Mouse (Mus musculus) T-cell, adult 2 months (primary cell): ENCODE measurements around the gene Mapk13.
A peak's percentile ranks its signal among the peaks of the same experiment; 100 is the strongest.

Experiments
- DNase-seq: peaks from one replicate; pipeline ENCODE4 v3.0.0; 2022; ENCODE audit warnings: low spot score

Gene Mapk13

GRCm38 (mm10) chr17:28775161-28775560, 6.1 kb downstream of the Mapk13 start:
- DNase-seq = no peak

DNA sequence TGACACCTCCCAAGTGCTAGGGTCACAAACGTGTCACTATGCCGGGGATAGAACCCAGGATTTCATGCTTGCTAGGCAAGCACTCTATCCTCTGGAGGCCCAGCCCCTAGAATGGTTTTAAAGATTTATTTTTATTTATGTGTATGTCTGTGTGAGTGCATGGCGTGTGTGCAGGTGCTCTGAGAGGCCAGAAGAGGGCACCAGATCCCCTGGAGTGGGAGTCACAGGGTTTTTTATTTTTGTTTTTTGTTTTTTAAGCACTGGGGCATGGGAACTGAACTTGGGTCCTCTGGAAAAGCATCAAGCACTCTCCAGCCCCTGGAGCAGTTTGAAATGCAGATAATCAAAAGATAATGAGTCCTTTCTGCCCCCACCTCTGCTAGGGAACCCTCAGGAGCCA, 7.7 kb downstream of the Mapk13 start:
- DNase-seq = no peak

GRCm38 (mm10) chr17:28777231-28778005, 8.3 kb downstream of the Mapk13 start:
- no peak for DNase-seq

DNA sequence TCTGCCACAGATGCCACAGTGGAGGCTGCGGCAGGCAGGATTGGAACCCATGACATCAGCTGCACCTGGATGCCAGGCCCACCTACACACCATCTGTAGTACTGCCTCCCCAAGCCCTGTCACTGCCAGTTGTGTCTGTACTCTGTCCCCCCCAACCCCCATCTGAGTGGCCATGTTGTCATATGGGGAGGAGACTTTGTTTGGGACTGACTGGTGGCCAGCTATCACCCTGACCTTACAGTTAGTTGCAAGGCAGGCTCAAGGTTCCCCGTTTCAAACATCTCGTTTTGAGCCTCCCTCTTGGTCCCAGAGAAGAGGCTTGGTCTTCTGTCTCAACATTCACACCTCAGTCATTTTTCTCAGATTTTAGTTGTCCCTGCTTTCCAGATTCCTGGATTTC, 10.6 kb downstream of the Mapk13 start:
- DNase-seq = no peak

DNA sequence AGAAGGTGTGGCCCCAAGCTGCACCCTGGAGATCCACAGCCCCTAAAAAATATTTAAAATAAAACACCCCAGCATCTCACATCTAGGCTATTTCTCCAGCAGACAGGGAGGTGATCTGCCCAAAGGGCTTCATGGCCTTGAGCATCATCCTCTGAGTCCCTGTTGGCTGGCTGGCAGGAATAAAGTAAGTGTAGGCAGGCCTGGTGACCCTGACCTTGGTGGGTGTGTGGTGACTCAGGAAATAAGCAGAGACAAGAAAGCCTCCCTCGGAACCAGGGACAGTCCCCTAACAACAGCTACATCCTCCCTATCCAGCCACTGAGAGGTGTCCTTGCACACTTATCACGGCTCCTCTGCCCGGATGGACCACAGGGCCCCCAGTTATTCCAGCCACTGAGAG, 11.7 kb downstream of the Mapk13 start:
- no peak for DNase-seq

- DNase-seq = no peak
These were observed 12.4 kb downstream of the Mapk13 start for GRCm38 (mm10) chr17:28781290-28782045.

DNA sequence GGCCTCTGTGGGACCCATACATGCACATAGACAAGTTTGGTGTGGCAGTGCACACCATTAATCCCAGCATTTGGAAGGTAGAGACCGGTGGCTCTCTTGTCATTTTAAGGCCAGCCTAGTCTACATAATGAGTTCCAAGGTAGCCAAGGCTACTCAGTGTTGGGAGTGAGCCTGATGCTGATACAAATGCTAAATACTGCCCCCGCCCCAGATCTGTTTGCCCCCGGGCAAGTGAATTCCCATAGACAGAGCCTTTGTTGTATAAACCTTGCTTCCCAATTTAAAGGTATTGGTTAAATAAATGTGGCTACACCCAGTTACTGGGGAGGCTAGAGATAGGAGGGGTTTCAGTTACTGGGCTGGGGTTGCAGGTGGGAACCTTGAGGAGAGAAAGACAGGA, 15.9 kb downstream of the Mapk13 start:
- no peak for DNase-seq

DNA sequence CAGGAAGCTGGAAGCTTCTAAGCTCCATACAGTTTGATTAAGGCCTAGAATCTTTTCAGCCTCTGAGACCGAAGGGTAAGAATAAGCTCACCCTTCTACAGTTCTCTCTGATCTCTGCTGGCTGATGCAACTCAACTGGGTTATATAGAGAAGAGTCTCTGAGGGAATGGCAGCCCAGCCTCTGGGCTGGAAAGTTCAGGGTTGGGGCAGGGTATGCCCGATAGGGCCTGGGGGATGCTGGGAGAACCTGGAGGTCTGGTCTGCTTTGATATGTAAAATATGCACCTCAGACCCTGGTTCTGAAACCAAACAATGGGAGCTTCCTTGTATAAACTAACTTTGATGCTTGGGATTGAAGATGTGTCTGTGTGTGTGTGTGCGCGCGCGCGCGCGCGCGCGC, 18.4 kb downstream of the Mapk13 start:
- DNase-seq = no peak

- DNase-seq = no peak
These were observed 27.9 kb downstream of the Mapk13 start for GRCm38 (mm10) chr17:28797031-28797430.

DNA sequence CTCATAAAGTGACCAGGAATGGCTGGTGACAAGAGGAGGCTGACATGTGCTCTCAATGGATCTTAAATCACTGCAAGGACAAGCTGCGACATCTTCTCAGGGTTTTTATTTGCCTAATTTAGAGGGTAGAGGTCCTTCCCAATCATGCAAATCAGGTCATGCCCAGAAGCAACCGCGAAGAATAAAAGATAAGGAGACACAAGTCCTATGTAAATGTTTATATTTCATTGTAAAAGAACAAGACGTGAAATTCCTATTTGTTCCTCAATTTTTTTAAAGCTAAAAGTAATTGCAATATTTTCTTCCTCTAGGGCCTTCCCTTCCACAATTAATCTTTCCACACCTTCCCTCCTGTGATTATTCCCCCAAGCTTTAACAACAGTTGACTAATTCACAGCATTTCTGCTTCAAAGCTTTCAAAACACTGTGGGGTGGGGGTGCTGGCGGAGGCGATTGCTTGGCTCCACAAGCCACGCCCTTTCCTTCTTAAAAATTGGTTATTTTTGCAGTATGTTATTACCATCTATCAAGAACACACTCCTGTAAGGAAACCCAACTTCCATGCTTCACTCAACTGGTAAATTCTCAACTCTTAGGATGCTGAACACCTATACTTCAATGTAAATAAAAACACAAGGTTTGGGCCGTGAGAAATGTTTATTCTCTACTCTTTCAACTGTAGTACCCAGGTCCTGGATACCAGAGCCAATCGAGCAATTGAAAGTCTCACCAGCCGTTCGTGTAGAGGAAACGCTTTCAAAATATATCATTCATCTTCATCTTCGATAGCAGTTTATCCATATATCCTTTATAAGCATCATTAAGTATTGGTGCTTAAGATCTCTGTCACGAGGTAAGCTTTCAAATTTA, 30.4 kb downstream of the Mapk13 start:
- peak; percentile 51 for DNase-seq

DNA sequence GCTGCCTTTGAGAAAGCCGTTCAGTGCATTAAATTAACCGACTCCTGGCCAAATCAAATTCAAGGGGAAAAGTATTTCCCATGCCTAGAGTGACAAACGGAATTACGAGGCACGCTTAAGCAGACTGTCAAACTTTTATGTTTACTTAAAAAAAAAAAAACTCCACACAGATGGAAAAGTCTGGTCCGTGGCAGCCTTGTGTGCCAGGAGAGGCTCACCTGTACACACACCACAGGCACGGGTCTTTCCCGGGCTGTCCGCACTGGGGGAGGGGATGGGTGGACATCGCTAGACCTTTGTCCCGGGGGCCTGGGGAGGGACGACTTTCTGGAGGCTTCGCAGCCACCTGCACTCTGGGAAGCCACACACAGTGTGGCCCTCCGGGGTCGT, 31.2 kb downstream of the Mapk13 start:
- no peak for DNase-seq

DNA sequence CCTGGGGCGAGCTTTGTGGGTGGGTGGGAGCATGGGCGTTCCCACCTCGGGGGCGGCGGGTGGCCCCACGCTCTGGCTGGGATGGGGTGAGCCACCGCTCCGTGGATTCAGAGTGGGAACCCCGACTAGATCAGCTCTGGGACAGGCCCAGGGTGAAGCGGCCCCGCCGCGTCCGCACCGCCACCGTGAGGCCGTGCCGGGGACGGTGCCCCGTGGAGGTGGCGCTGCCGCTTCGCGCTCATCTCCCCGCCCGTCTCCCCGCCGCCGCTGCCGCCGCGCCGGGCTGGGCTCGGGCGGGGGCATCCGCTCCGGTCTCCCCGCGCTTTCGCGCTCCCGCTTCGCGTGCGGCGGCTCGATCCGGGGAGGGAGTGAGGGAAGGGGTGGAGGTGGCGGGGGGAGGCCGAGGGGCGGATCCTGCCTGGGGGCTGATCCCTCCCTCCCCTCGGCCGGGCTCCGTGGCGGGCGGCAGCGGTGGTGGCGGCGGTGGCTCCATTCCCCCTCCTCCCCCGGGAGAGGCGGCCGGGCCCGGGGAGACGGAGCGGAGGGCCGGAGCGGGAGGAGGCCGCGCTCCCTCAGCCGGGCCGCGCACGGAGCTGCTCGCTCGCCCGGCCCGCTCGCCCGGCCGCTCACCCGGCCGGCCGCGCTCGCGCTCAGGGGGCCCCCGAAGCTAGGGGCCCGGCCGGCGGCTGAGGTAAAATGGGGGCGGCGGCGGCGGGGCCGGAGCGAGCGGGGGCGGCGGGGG, 31.7 kb downstream of the Mapk13 start, which contains the start of gene Brpf3:
Brpf3 (plus strand) TSS at position 420 of the 742 bp plus-strand sequence.
- DNase-seq = peak; percentile 77

GRCm38 (mm10) chr17:28801474-28802005, 32.4 kb downstream of the Mapk13 start:
- DNase-seq = peak; percentile 98

DNA sequence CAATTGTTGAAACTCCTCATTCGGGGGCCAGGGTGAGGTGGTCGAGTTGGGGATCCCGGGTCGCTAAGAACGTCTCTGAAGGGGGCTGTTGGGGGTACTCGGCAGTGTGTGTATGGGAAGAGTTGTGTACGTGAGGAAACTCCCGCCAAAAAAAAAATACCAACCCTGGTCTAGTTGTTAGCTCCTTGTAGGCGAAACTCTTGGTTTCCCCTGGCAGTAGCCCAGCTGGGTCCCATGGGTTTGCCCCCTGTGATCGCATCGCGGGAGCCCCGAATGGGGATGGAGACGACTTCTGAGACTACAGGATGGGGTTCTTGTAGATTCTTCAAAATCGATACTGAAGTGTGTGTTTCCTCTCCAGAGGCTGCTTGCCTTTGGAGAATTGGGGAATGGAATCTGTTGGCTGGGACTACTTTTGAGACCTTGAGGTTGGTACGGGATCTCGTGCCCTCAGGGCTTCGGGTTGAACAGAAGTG, 32.9 kb downstream of the Mapk13 start:
- DNase-seq = no peak

DNA sequence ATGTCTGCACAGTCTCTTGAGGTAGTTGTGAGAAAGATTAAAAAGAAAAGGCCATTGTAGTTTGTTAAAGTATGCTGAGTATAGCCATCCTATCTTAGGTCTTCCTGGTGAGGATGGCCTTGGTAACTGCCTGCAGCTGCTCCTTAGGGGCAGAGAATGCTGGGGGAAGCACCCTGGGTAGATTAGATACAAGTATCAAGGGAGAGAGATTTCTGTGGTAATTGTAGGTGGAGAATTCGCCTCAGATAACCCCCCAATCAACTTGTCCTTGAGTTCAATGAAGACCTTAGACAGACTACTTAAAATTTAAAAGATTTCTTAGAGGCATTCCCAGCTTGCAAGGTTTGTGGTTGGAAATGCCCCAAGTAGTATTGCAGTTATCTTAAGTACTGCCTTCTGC, 34.2 kb downstream of the Mapk13 start:
- no peak for DNase-seq

GRCm38 (mm10) chr17:28804973-28805372, 35.9 kb downstream of the Mapk13 start:
- no peak for DNase-seq

GRCm38 (mm10) chr17:28806770-28807169, 37.7 kb downstream of the Mapk13 start:
- no peak for DNase-seq

DNA sequence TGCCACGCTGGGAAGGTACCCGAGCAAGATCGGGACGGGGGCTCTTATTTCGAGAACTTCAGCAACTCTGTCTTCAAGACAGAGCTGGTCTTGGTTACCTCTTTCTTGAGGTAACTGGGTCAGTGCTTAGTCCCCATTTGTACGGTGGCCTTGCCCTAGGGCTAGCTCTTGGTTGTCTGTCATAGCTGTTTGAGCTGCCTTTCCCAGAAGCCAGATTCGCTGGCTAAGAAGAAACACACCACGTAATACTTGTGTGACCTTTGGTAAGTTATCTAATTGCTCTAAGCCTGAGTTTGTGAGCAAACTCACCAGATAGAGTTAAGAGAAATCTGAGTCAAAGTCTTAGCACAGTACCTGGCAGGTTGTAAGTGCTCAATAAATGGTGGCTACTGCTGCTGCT, 39.6 kb downstream of the Mapk13 start:
- no peak for DNase-seq

- DNase-seq = no peak
These were observed 40.2 kb downstream of the Mapk13 start for GRCm38 (mm10) chr17:28809175-28809831.

- DNase-seq = no peak
These were observed 43.2 kb downstream of the Mapk13 start for GRCm38 (mm10) chr17:28812345-28812744.
